Mouse (Mus musculus): ENCODE results near the gene Ttc9. TPM values are rescaled to one million over a fixed set of nuclear protein-coding genes. Genes with fewer than 3 reads are reported as not detected.
A peak's percentile ranks its signal among the peaks of the same experiment; 100 is the strongest.

Ttc9 gene
- polyA plus RNA-seq, 1 experiment from 2014 or later: 0.77 TPM

DNA sequence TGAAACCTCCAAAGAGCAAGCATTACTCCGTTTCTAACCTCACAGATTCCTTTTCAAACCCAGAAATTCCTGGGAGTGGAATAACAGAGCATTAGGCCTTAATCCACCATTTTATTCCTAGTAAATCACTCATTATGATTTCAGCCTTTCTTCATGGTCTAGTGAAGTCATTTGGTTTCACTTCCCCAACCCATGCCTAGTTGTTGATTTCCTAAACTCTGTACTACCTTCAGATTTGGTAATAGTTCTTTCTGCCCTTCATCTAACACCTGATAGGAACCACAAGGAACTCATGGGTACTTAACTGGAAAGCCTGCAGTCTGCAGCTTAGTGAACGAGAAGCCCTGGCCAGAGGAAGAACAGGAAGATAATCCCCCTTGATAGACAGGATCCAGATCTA lies 44.5 kb downstream of the Ttc9 start:
- Histone ChIP-seq H3K9ac (ENCODE audit: low read depth, low read length) (no peak overlapping the region), H3K9me3 (replicated peaks; ENCODE audit: control insufficient read depth, low read length) (no peaks in the 10 kb centered on the region), H3K27ac (ENCODE audit: low read depth, low read length) (no peak overlapping the region), H3K4me3 (ENCODE audit: low read depth, low read length) (no peak overlapping the region), H3K4me1 (ENCODE audit: control insufficient read depth, insufficient read depth, low read length) (no peaks in the 10 kb centered on the region), H3K4me2 (no peak overlapping the region), H3K36me3 (ENCODE audit: control insufficient read depth, insufficient read depth, low read length) (no peaks in the 10 kb centered on the region), H3K27me3 (ENCODE audit: control insufficient read depth, insufficient read depth, low read length) (no peaks in the 10 kb centered on the region)
- ATAC-seq (replicated peaks; ENCODE audit: insufficient number of reproducible peaks, low FRiP score, low TSS enrichment): no peak
- WGBS (ENCODE audit: insufficient replicate concordance): 39% methylated on average over 2 of the region's 2 CpGs

DNA sequence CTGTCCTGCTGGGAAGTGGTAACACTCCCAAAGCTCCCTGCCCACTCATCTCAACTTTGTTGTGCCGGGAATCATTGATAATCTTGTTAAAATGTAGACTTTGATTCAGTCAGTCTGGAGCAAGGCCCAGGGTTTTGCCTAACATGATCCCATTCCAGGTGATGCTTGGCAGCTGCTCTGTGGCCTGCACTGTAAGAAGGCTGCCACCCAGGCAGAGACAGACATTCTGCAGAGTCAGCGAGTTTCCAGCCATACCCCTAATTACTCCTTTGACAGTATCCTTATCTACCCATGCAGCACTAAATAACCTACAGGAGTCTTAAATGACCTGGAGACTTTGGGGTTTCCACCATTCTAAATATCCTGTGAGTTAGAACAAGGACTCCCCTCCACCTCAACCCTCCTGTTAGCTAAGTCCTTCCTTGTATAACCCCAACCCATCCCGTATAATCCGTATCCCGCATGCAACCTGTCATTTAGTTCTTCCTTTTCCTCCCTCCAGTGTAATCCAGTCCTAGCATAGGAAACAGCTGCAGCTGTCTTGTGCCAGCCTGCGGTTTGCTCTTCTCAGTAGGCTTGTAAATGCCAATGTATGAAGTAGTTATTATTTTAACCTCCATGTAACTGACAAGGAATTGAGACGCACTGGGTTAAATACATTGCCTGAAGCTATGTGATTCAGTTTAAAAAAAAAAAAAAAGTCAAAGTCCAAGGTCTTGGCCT lies 48.9 kb downstream of the Ttc9 start:
- no peak overlapping the region for H3K4me3 ChIP-seq (ENCODE audit: low read depth, low read length)
- no peak for ATAC-seq (replicated peaks; ENCODE audit: insufficient number of reproducible peaks, low FRiP score, low TSS enrichment)
- 69% methylated on average over 7 of the region's 7 CpGs for WGBS (ENCODE audit: insufficient replicate concordance)
- no peaks in the 10 kb centered on the region for H3K9me3 ChIP-seq (replicated peaks; ENCODE audit: control insufficient read depth, low read length)
- H3K4me2 ChIP-seq: no peak overlapping the region
- no peak overlapping the region for H3K27ac ChIP-seq (ENCODE audit: low read depth, low read length)
- H3K9ac ChIP-seq (ENCODE audit: low read depth, low read length): no peak overlapping the region
- H3K36me3 ChIP-seq (ENCODE audit: control insufficient read depth, insufficient read depth, low read length): no peaks in the 10 kb centered on the region
- H3K4me1 ChIP-seq (ENCODE audit: control insufficient read depth, insufficient read depth, low read length): no peaks in the 10 kb centered on the region
- H3K27me3 ChIP-seq (ENCODE audit: control insufficient read depth, insufficient read depth, low read length): no peaks in the 10 kb centered on the region

- Histone ChIP-seq H3K27me3 (ENCODE audit: control insufficient read depth, insufficient read depth, low read length) (no peaks in the 10 kb centered on the region), H3K4me1 (ENCODE audit: control insufficient read depth, insufficient read depth, low read length) (no peaks in the 10 kb centered on the region), H3K27ac (ENCODE audit: low read depth, low read length) (no peak overlapping the region), H3K9me3 (replicated peaks; ENCODE audit: control insufficient read depth, low read length) (no peaks in the 10 kb centered on the region), H3K4me3 (ENCODE audit: low read depth, low read length) (no peak overlapping the region), H3K4me2 (no peak overlapping the region), H3K36me3 (ENCODE audit: control insufficient read depth, insufficient read depth, low read length) (no peaks in the 10 kb centered on the region), H3K9ac (ENCODE audit: low read depth, low read length) (no peak overlapping the region)
- WGBS (ENCODE audit: insufficient replicate concordance): 66% methylated on average over 11 of the region's 11 CpGs
- no peak for ATAC-seq (replicated peaks; ENCODE audit: insufficient number of reproducible peaks, low FRiP score, low TSS enrichment)
Measured at GRCm38 (mm10) chr12:81683395-81683794, 52.3 kb downstream of the Ttc9 start.

GRCm38 (mm10) chr12:81684096-81684495 lies 53.0 kb downstream of the Ttc9 start:
- 82% methylated on average over 6 of the region's 6 CpGs for WGBS (ENCODE audit: insufficient replicate concordance)
- no peaks in the 10 kb centered on the region for H3K27me3 ChIP-seq (ENCODE audit: control insufficient read depth, insufficient read depth, low read length)
- no peak overlapping the region for H3K4me2 ChIP-seq
- H3K36me3 ChIP-seq (ENCODE audit: control insufficient read depth, insufficient read depth, low read length): no peaks in the 10 kb centered on the region
- ATAC-seq (replicated peaks; ENCODE audit: insufficient number of reproducible peaks, low FRiP score, low TSS enrichment): no peak
- H3K9ac ChIP-seq (ENCODE audit: low read depth, low read length): no peak overlapping the region
- H3K27ac ChIP-seq (ENCODE audit: low read depth, low read length): no peak overlapping the region
- H3K9me3 ChIP-seq (replicated peaks; ENCODE audit: control insufficient read depth, low read length): no peaks in the 10 kb centered on the region
- no peaks in the 10 kb centered on the region for H3K4me1 ChIP-seq (ENCODE audit: control insufficient read depth, insufficient read depth, low read length)
- no peak overlapping the region for H3K4me3 ChIP-seq (ENCODE audit: low read depth, low read length)

DNA sequence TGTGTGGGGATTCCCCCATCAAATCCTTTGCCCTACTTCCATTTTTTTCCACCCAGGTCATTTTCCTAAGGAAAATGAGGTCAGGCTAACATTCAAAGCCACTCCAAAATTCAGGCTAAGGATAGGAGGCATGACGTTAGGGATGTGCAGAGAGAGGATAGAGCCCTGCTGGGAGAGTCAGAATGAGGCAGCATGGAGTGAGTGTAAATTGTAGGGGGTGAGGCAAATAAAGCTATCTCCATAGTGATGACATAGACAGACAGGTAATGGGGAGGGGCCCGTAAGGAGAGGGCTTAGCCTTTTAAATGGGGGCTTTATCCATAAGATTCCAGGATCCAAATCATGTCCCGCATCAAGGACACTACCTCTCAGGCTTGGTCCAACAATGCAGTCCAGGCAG lies 54.9 kb downstream of the Ttc9 start:
- H3K4me3 ChIP-seq (ENCODE audit: low read depth, low read length): no peak overlapping the region
- no peaks in the 10 kb centered on the region for H3K4me1 ChIP-seq (ENCODE audit: control insufficient read depth, insufficient read depth, low read length)
- no peaks in the 10 kb centered on the region for H3K36me3 ChIP-seq (ENCODE audit: control insufficient read depth, insufficient read depth, low read length)
- no peak overlapping the region for H3K9ac ChIP-seq (ENCODE audit: low read depth, low read length)
- no peak overlapping the region for H3K27ac ChIP-seq (ENCODE audit: low read depth, low read length)
- no peaks in the 10 kb centered on the region for H3K27me3 ChIP-seq (ENCODE audit: control insufficient read depth, insufficient read depth, low read length)
- no peaks in the 10 kb centered on the region for H3K9me3 ChIP-seq (replicated peaks; ENCODE audit: control insufficient read depth, low read length)
- WGBS (ENCODE audit: insufficient replicate concordance): 52% methylated on average over 3 of the region's 3 CpGs
- ATAC-seq (replicated peaks; ENCODE audit: insufficient number of reproducible peaks, low FRiP score, low TSS enrichment): no peak
- no peak overlapping the region for H3K4me2 ChIP-seq

GRCm38 (mm10) chr12:81686406-81687117 lies 55.5 kb downstream of the Ttc9 start:
- Histone ChIP-seq H3K4me2 (no peak overlapping the region), H3K4me3 (ENCODE audit: low read depth, low read length) (no peak overlapping the region), H3K4me1 (ENCODE audit: control insufficient read depth, insufficient read depth, low read length) (no peaks in the 10 kb centered on the region), H3K27me3 (ENCODE audit: control insufficient read depth, insufficient read depth, low read length) (no peaks in the 10 kb centered on the region), H3K9ac (ENCODE audit: low read depth, low read length) (no peak overlapping the region), H3K27ac (ENCODE audit: low read depth, low read length) (no peak overlapping the region), H3K9me3 (replicated peaks; ENCODE audit: control insufficient read depth, low read length) (no peaks in the 10 kb centered on the region), H3K36me3 (ENCODE audit: control insufficient read depth, insufficient read depth, low read length) (no peaks in the 10 kb centered on the region)
- no peak for ATAC-seq (replicated peaks; ENCODE audit: insufficient number of reproducible peaks, low FRiP score, low TSS enrichment)
- WGBS (ENCODE audit: insufficient replicate concordance): 48% methylated on average over 12 of the region's 12 CpGs

GRCm38 (mm10) chr12:81687873-81688272 lies 56.8 kb downstream of the Ttc9 start:
- no peak for ATAC-seq (replicated peaks; ENCODE audit: insufficient number of reproducible peaks, low FRiP score, low TSS enrichment)
- Histone ChIP-seq H3K36me3 (ENCODE audit: control insufficient read depth, insufficient read depth, low read length) (no peaks in the 10 kb centered on the region), H3K9ac (ENCODE audit: low read depth, low read length) (no peak overlapping the region), H3K27ac (ENCODE audit: low read depth, low read length) (no peak overlapping the region), H3K9me3 (replicated peaks; ENCODE audit: control insufficient read depth, low read length) (no peaks in the 10 kb centered on the region), H3K4me2 (no peak overlapping the region), H3K27me3 (ENCODE audit: control insufficient read depth, insufficient read depth, low read length) (no peaks in the 10 kb centered on the region), H3K4me1 (ENCODE audit: control insufficient read depth, insufficient read depth, low read length) (no peaks in the 10 kb centered on the region), H3K4me3 (ENCODE audit: low read depth, low read length) (no peak overlapping the region)
- 76% methylated on average over 5 of the region's 5 CpGs for WGBS (ENCODE audit: insufficient replicate concordance)

DNA sequence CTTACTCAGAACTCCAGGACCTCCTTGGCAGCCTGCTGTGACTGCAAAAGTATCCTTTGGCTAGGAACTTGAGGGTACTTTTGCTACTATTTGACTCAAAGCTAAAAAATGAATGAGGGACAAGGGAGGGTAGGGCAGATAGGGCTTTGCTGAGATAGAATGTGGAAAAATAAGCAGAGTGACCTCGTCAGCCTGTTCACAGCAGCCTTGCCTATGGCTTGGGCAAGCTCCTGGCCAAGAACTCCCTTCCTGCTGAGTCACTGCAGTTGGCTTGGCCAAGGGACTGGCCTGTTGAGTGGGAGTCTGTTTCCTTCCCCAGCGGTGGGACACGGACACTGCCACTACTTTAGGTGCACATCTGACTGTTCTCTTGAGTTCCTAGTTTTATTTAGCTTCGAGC lies 57.5 kb downstream of the Ttc9 start:
- WGBS (ENCODE audit: insufficient replicate concordance): 58% methylated on average over 4 of the region's 4 CpGs
- H3K4me3 ChIP-seq (ENCODE audit: low read depth, low read length): no peak overlapping the region
- H3K36me3 ChIP-seq (ENCODE audit: control insufficient read depth, insufficient read depth, low read length): no peaks in the 10 kb centered on the region
- H3K4me1 ChIP-seq (ENCODE audit: control insufficient read depth, insufficient read depth, low read length): no peaks in the 10 kb centered on the region
- ATAC-seq (replicated peaks; ENCODE audit: insufficient number of reproducible peaks, low FRiP score, low TSS enrichment): no peak
- no peak overlapping the region for H3K9ac ChIP-seq (ENCODE audit: low read depth, low read length)
- H3K4me2 ChIP-seq: no peak overlapping the region
- H3K27ac ChIP-seq (ENCODE audit: low read depth, low read length): 0 out of 2 replicates have a peak overlapping the region, but pooled peaks have one; percentile 22
- no peaks in the 10 kb centered on the region for H3K9me3 ChIP-seq (replicated peaks; ENCODE audit: control insufficient read depth, low read length)
- no peaks in the 10 kb centered on the region for H3K27me3 ChIP-seq (ENCODE audit: control insufficient read depth, insufficient read depth, low read length)
